Mouse (Mus musculus) megakaryocyte progenitor cell, adult 5-6 weeks (primary cell): ENCODE data around the gene Prss36. TPM values are rescaled to one million over a fixed set of nuclear protein-coding genes. Genes with fewer than 3 reads are reported as not detected.
"Not testable (repeated sequence)": the region's sequence is repeated elsewhere in the genome, so short reads cannot be mapped to it uniquely, and the experiment has no call there.

ENCODE experiments used
- ATAC-seq: replicated peaks from 2 replicates; pipeline ENCODE4 v1.8.0; 2016; ENCODE audit warnings: mild to moderate bottlenecking, moderate TSS enrichment, inconsistent platforms; ENCODE audit not compliant: poor library complexity
- total RNA-seq, 2 experiments: library from RNA; stranded (forward) in 1 of 2; stranded (reverse) in 1 of 2; fragments of 157-497, 149-512 nt in 1 of 2; fragments of 200-1000 nt in 1 of 2; gene quantifications; 2 replicates each; pipeline versions ENCODE4 v1.2.3 to v1.2.4; 2015 to 2017

Gene Prss36
- total RNA-seq, 2 experiments from 2014 or later, result 0.75 to 2.3 TPM

DNA sequence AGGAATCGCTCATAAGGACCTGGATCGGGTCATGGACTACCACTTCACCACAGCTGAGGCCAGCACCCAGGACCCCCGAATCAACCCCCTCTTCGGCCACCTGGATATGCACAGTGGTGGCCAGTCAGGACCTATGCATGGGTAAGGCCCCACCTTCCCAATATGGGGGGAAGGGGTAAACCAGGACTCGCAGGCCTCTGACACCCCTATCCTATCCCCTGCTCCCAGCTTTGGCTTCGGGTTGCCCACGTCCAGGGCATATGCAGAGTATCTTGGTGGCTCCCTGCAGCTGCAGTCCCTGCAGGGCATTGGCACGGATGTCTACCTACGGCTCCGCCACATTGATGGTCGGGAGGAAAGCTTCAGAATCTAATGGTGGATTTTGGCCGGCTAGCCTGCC lies 38.6 kb downstream of the Prss36 start:
- no peak for ATAC-seq

DNA sequence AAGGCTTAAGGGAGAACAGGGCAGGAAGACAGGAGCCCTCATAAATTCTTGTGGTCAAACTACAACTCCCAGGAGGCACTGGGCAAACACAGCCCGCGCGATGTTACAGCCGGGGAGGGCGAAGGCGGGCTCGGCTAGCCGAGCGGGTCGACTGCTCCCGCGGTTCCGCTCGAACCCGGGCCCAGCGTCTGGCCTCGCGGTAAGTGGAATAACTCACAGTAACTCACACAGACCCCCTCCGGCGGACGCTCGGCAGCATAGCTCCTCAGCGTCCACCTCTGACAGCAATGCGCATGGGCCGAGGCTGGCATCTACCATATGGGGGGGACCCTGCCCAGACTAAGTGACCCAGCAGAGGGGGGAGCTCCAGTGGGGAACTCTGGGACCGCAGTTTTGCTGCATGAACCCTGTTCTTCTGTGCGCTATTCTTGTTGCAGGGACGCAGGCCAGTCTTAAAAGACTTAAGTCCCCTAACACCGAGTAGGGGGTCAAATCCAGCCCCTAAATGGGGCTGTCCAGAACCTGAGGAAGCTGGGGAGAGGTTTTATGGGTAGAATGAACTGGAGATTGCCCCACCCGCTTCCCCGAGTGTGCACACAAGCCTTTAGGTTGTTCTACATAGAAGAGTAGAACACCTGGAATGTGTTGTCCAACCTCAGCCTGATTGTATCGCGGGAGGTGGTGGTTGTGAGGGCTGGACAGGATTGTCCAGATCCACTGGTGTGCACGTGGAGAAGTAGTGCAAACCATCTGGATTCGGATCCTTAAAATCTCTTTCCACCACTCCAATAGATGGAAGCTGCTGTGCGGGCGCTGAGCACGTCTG lies 42.3 kb downstream of the Prss36 start, which contains the start of gene Bckdk:
TSS of gene Bckdk (plus strand) at position 112 of the 826 bp plus-strand sequence.
- ATAC-seq, result peak; percentile 86

DNA sequence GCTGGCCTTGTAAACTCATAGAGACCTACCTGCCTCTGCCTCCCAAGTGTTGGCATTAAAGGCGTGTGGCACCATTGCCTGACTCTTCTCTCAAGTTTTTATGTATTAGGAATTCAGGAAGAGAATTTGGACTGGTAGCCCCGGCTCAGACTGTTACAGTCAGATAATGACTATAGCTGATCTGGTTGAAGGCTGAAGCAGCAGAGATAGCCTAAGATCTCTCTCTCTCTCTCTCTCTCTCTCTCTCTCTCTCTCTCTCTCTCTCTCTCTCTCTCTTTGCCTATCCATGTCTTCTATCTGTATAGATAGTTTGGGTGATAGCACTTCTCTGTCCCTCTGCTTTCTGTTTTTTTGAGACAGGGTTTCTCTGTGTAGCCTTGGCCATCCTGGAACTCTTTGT lies 44.8 kb downstream of the Prss36 start:
- ATAC-seq, result no peak

DNA sequence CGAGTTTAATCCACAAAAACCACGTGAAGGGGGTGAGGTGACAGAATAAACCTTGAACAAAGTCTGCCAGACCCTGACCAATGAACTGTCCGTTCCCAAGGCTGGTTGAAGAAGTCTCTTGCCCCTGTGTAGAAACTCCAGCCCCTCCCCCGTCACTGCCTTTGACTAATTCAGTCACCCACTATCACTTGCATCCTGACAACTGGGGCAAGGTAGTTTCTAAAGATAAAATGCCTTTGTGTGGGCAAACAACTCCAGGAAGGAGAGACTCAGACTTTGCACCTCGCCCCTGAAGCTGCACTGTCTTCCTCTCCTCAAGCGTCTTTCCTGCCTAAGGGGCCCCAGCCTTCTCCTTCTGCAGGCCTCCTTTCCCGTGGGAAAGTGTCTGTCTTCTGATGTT lies 46.5 kb downstream of the Prss36 start:
- no peak for ATAC-seq

DNA sequence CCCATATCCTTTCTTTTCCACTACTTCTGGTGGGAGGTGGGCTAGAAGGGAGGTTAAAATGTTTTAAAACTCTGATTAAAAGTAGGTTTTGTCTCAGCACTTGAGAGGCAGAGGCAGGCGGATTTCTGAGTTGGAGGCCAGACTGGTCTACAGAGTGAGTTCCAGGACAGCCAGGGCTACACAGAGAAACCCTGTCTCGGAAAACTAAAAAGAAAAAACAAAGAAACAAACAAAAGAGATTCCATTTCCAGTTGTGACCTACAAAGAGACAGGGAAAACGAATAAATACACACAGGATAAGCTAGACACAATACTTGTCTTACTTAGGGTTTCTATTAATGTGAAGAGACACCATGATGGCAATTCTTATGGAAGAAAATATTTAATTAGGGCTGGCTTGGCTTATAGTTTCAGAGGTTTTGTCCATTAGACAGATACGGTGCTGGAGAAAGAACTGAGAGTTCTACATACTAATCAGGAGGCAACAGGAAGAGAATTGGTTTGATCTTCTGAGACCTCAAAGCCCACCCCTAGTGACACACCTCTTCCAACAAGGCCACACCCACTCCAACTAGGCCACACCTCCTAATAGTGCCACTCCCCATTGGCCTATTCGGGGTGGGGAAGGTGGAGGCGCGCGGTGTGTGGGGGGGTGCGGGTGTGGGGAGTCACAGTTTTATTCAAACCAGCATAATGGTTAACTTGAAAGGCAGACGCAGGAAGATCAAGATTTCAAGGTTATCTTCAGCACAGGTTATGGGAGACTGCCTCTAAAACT lies 48.2 kb downstream of the Prss36 start:
- no peak for ATAC-seq

DNA sequence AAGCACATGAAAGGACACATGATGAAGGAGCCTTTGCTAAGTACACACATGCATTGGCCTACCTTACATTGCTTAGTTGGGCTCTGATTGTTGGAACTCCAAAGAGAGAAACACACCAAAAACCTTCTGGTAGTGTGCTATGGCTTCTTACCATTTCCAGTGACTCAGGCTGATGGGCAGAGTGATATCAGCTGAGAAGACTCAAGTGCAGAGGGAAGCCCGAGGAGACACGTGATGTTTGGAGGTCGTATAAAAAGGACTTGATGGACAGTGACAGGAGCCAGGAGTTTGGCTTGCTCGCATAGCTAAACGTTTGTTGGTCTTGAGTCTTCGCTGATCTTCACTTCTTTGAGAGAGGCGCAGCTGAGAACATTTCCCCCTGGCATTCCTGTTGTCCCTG lies 49.0 kb downstream of the Prss36 start:
- ATAC-seq, result no peak

DNA sequence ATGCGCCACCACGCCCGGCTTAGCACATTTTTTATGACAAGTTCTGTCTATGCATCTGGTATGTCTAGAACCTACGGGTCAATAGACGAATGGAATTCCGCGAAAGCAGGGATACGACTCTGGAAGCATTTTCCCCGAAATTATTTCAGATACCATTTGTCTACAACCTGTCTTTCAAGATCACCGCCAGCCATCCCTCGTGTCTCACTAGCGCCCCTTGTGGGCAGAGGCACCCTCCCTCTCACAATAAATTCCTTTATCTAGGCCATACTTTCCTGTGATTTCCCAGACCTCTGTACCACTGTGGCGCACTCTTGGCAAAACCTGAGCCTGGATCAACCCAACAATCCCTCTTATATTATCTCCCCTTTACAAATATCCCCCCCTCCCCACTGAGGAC lies 50.1 kb downstream of the Prss36 start:
- ATAC-seq, result peak; percentile 43

DNA sequence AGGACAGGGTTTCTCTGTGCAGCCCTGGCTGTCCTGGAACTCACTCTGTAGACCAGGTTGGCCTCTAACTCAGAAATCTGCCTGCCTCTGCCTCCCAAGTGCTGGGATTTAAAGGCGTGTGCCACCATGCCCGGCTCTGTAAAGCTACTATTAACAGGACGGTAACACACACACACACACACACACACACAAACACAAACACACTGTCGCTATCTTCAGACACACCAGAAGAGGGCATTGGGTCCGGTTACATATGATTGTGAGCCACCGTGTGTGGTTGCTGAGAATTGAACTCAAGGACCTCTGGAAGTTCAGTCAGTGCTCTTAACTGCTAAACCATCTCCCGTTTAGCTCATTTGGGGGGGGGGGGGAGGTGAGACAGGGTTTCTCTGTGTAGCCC lies 50.6 kb downstream of the Prss36 start:
- ATAC-seq, result not testable (repeated sequence)

DNA sequence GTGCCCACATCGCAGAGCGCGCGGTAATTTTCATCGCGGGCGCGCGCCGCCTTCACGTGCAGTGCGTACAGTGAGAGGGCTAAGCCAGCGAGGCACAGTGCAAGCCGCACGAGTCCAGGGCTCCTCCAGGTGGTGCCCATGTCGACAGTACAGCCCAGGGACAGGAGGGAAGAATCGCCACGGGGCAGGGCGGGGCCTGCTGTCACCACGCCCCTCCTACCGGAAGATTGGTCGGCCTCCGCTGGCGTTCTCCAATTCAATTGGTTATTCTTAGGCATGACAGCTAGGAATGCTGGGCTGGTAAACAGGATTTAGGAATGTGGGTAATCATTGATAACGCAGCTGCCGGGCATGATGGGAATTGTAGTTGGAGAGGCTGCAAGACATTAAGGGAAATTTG lies 51.1 kb downstream of the Prss36 start, which contains the start of the genes Gm21974 and Vkorc1:
TSS of gene Gm21974 (minus strand) at position 13 of the 400 bp plus-strand sequence.
TSS of gene Vkorc1 (minus strand) at position 176 of the 400 bp plus-strand sequence.
- peak; percentile 91 for ATAC-seq

DNA sequence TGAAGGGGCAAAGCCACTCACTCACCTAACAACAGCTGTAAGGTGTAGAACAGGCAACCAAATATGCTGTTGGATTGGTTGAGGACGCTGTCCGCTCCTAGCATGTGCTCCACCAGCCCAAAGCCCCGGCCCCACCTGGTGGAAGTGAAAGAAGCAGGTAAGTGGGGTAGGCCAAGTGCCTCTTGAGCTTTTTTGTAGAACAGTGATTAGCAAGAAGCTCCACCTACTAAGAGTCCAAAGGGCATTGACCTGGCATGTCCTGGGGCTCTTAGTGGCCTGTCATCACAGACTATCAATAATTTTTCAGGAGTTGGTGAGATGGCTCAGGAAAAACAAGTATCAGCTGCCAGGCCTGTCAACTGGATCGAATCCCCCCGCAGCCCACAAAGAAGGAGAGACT lies 52.0 kb downstream of the Prss36 start:
- no peak for ATAC-seq

DNA sequence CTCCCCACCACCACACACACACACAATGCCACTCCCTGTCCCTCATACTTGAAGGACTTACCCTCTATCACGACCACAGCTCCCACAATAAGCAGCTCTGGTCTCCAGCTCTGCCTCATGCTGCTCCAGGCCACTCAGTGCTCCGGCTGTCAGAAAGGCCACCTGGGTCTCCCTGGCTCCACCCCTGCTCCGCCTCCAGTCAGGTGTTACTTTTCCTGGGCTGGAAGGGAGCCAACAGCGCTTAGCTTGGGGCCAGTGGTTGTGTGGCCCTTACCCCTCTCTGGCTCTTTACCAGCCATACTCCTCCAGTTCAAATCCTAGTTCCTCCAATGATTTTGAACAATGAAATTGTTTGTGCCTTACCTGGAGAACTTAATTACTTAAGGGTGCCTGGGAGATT lies 55.7 kb downstream of the Prss36 start, which contains the start of gene Prss53:
TSS of gene Prss53 (minus strand) at position 173 of the 400 bp plus-strand sequence.
- ATAC-seq, result no peak

DNA sequence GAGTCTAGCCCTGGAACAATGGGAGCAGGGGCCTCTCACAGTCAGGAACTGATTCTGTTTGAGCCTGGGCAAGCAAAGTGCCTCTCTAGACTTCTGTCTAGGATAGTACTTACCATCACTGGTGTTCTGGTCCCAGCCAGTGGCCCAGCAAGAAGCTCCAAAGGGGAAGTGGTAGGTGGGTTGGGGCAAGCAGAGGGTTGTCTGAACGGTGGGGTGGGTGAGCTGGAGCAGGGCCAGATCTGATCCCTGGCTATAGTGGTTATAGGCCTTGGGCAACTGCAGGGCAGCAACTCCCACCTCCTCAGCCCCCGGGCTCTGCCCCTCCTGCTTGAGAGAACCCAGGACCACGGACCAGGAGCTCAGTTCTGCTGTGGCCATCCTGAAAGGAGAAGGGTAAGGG lies 57.7 kb downstream of the Prss36 start:
- ATAC-seq, result peak; percentile 43; the same call in 1 of the 2 replicates

DNA sequence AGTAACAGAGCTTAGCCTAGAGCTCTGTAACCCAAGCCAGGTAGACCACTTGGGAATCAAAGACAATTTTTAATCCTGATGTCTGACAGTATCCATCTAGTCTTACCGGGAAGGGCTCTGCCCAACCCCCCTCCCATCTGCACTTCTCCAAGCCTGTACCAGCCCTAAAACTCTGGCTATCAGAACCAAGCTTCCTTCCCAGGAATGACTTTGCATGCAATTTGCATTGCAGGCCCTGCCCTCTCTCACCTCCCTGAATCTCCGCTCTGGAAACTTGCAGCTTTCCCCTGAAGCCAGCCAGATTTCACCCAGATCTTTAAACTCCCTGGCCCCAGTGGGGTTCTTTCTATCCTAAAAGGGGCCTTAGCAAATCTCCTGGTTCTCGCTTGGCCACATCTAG lies 58.7 kb downstream of the Prss36 start:
- no peak for ATAC-seq

DNA sequence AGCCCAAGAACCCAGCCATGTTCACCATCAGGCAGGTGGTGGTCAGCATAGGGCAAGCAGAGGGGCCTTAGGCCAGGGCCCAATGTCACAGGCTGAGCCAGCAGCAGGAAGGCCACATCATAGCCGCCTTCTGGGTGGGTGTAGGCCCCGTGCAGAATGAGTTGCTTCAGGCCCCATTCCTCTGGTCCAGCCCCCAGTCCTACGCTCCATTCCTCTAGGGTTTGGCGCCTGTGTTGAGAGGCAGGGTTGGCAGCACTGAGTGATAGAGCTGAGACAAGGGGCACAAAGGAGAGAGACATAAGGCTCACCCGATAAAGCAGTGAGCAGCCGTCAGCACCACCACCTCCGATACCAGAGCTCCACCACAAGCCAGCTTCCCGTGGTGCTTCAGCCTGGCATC lies 59.3 kb downstream of the Prss36 start:
- ATAC-seq, result no peak

DNA sequence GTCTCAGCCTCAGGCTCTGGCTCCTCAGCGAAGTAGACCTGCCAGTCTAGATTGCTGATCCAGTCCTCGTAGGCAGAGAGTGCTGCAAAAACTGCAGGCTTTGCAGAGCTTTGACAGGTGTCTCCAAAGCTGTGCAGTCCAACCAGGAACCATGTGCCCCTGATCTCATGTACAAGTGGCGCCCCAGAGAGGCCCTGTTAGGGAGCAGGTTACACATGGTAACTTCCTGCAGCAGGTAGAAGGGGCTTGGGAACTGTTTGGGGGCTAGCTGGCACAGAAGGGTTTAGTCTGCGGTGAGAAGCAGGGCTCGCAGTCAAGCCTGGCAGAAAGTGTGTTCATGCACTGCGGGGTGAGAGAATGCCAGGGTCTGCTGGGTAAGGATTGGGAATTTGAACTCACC lies 60.0 kb downstream of the Prss36 start:
- no peak for ATAC-seq

DNA sequence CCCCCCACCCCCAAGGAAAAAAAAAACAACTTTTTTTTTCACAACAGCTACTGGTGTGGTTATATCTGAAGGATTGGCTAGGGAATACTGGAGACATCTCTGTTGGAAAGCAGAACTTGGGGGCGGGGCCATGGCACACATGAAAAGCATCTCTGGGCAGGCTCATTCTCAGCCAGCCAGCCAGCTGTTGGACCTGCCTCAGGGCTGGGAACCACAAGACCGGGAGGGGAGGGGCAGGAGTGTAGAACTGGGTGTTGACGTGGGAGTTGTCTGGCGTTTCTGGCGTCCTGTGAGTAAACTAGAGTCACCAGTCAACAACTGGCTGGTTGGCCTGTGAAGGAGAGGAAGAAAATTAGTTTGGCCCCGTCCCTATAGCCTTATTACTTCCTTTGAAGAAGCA lies 60.6 kb downstream of the Prss36 start:
- peak; percentile 49; the same call in 1 of the 2 replicates for ATAC-seq

Other genes with a start within 250 kb of the Prss36 start
- 61.1 and 63.4 TPM in 2 replicates for gene Bcl7c, start 237.8 kb downstream of the Prss36 start, total RNA-seq (2015)
- 38.1 and 44.6 TPM in 2 replicates for gene Bcl7c, start 237.8 kb downstream of the Prss36 start, total RNA-seq (2017)
- gene Ctf1, start 234.0 kb downstream of the Prss36 start, total RNA-seq (2015), result 0.83 and 1.8 TPM in 2 replicates
- 0.42 and 1.9 TPM in 2 replicates for gene Ctf1, start 234.0 kb downstream of the Prss36 start, total RNA-seq (2017)
- not detected in 2 replicates for gene Ctf2, start 214.6 kb downstream of the Prss36 start, total RNA-seq (2015)
- not detected in 2 replicates for gene Ctf2, start 214.6 kb downstream of the Prss36 start, total RNA-seq (2017)
- gene Fbxl19, start 202.2 kb downstream of the Prss36 start, total RNA-seq (2015), result 5.6 and 5.7 TPM in 2 replicates
- gene Fbxl19, start 202.2 kb downstream of the Prss36 start, total RNA-seq (2017), result 14.2 and 16.1 TPM in 2 replicates
- gene Orai3, start 176.9 kb downstream of the Prss36 start, total RNA-seq (2015), result 26.7 and 32.1 TPM in 2 replicates
- gene Orai3, start 176.9 kb downstream of the Prss36 start, total RNA-seq (2017), result 28.2 and 30.2 TPM in 2 replicates
- 54.7 and 67.2 TPM in 2 replicates for gene Setd1a, start 170.1 kb downstream of the Prss36 start, total RNA-seq (2015)
- gene Setd1a, start 170.1 kb downstream of the Prss36 start, total RNA-seq (2017), result 9.7 and 13.6 TPM in 2 replicates
- gene Gm49388, start 161.1 kb downstream of the Prss36 start, total RNA-seq (2015), result not detected in 2 replicates
- not detected in 2 replicates for gene Gm49388, start 161.1 kb downstream of the Prss36 start, total RNA-seq (2017)
- gene Hsd3b7, start 146.1 kb downstream of the Prss36 start, total RNA-seq (2015), result 20.2 and 31.3 TPM in 2 replicates
- gene Hsd3b7, start 146.1 kb downstream of the Prss36 start, total RNA-seq (2017), result 25.6 and 26.8 TPM in 2 replicates
- 55.8 and 70.2 TPM in 2 replicates for gene Stx4a, start 122.4 kb downstream of the Prss36 start, total RNA-seq (2015)
- gene Stx4a, start 122.4 kb downstream of the Prss36 start, total RNA-seq (2017), result 35.7 and 50.4 TPM in 2 replicates
- gene Stx1b, start 122.2 kb downstream of the Prss36 start, total RNA-seq (2015), result 0.12 and 1.5 TPM in 2 replicates
- gene Stx1b, start 122.2 kb downstream of the Prss36 start, total RNA-seq (2017), result 0.03 and 0.12 TPM in 2 replicates
- gene Zfp646, start 70.5 kb downstream of the Prss36 start, total RNA-seq (2015), result 18.7 and 19.4 TPM in 2 replicates
- gene Zfp646, start 70.5 kb downstream of the Prss36 start, total RNA-seq (2017), result 31.6 and 38.2 TPM in 2 replicates
- 5.7 and 7.4 TPM in 2 replicates for gene Zfp668, start 69.9 kb downstream of the Prss36 start, total RNA-seq (2015)
- 2.9 and 6.7 TPM in 2 replicates for gene Zfp668, start 69.9 kb downstream of the Prss36 start, total RNA-seq (2017)
- gene Prss53, start 55.8 kb downstream of the Prss36 start, total RNA-seq (2015), result 0.15 and 0.39 TPM in 2 replicates
- not detected in 2 replicates for gene Prss53, start 55.8 kb downstream of the Prss36 start, total RNA-seq (2017)
- not detected in 2 replicates for gene Gm21974, start 51.3 kb downstream of the Prss36 start, total RNA-seq (2015)
- gene Gm21974, start 51.3 kb downstream of the Prss36 start, total RNA-seq (2017), result not detected in 2 replicates
- gene Vkorc1, start 51.1 kb downstream of the Prss36 start, total RNA-seq (2015), result 125 and 145 TPM in 2 replicates
- 30.7 and 39.6 TPM in 2 replicates for gene Vkorc1, start 51.1 kb downstream of the Prss36 start, total RNA-seq (2017)
- 68.3 and 75.7 TPM in 2 replicates for gene Bckdk, start 42.6 kb downstream of the Prss36 start, total RNA-seq (2015)
- 42.5 and 49.9 TPM in 2 replicates for gene Bckdk, start 42.6 kb downstream of the Prss36 start, total RNA-seq (2017)
- 18.1 and 30.6 TPM in 2 replicates for gene Kat8, start 34.2 kb downstream of the Prss36 start, total RNA-seq (2015)
- 23.7 and 30.4 TPM in 2 replicates for gene Kat8, start 34.2 kb downstream of the Prss36 start, total RNA-seq (2017)
- not detected in 2 replicates for gene Prss8, start 16.6 kb downstream of the Prss36 start, total RNA-seq (2015)
- not detected in 2 replicates for gene Prss8, start 16.6 kb downstream of the Prss36 start, total RNA-seq (2017)
- gene Fus, start 20.7 kb upstream of the Prss36 start, total RNA-seq (2015), result 180 and 190 TPM in 2 replicates
- gene Fus, start 20.7 kb upstream of the Prss36 start, total RNA-seq (2017), result 27.2 and 49.5 TPM in 2 replicates
- 142 and 147 TPM in 2 replicates for gene Pycard, start 47.1 kb upstream of the Prss36 start, total RNA-seq (2015)
- gene Pycard, start 47.1 kb upstream of the Prss36 start, total RNA-seq (2017), result 20.8 and 26.9 TPM in 2 replicates
- not detected in 2 replicates for gene Trim72, start 57.2 kb upstream of the Prss36 start, total RNA-seq (2015)
- not detected in 2 replicates for gene Trim72, start 57.2 kb upstream of the Prss36 start, total RNA-seq (2017)
- 23.6 and 24.3 TPM in 2 replicates for gene Itgam, start 115.9 kb upstream of the Prss36 start, total RNA-seq (2015)
- gene Itgam, start 115.9 kb upstream of the Prss36 start, total RNA-seq (2017), result 28.0 and 34.9 TPM in 2 replicates
- 0.05 TPM in 1 of 2 replicates, not detected in the other for gene Gm49368, start 116.0 kb upstream of the Prss36 start, total RNA-seq (2015)
- gene Gm49368, start 116.0 kb upstream of the Prss36 start, total RNA-seq (2017), result not detected in 2 replicates
- gene Itgax, start 182.8 kb upstream of the Prss36 start, total RNA-seq (2015), result 0.32 and 0.76 TPM in 2 replicates
- 0.67 and 0.68 TPM in 2 replicates for gene Itgax, start 182.8 kb upstream of the Prss36 start, total RNA-seq (2017)
- gene Itgad, start 207.7 kb upstream of the Prss36 start, total RNA-seq (2015), result 0.25 TPM in 1 of 2 replicates, not detected in the other
- 0.51 TPM in 1 of 2 replicates, not detected in the other for gene Itgad, start 207.7 kb upstream of the Prss36 start, total RNA-seq (2017)